Mouse (Mus musculus): ENCODE data around the gene Ccdc85c. TPM values are rescaled to one million over a fixed set of nuclear protein-coding genes. Genes with fewer than 3 reads are reported as not detected.

The Ccdc85c gene
- polyA plus RNA-seq, 1 experiment from 2014 or later: 8.3 TPM

GRCm38 (mm10) chr12:108315818-108316217, 40.6 kb upstream of the Ccdc85c start:
- Histone ChIP-seq H3K4me1 (ENCODE audit: insufficient read depth) (peaks cover 3% of the 10 kb centered on the region; the same call in 1 of the 2 replicates), H3K9ac (no peak overlapping the region), H3K4me3 (ENCODE audit: low read depth, low read length) (no peak overlapping the region), H3K27me3 (ENCODE audit: insufficient read depth, low read length) (peaks cover 50% of the 10 kb centered on the region), H3K9me3 (ENCODE audit: low read depth, low read length) (no peaks in the 10 kb centered on the region), H3K36me3 (ENCODE audit: insufficient read depth) (no peaks in the 10 kb centered on the region), H3K27ac (ENCODE audit: low read depth) (no peak overlapping the region), H3K4me2 (no peak overlapping the region)
- no peak for ATAC-seq (ENCODE audit: insufficient read depth)
- no peak for TF ChIP-seq CTCF (IDR thresholded peaks at IDR 0.05; ENCODE audit: low read depth)
- 43% methylated on average over 10 of the region's 10 CpGs for WGBS
- no peak for DNase-seq

DNA sequence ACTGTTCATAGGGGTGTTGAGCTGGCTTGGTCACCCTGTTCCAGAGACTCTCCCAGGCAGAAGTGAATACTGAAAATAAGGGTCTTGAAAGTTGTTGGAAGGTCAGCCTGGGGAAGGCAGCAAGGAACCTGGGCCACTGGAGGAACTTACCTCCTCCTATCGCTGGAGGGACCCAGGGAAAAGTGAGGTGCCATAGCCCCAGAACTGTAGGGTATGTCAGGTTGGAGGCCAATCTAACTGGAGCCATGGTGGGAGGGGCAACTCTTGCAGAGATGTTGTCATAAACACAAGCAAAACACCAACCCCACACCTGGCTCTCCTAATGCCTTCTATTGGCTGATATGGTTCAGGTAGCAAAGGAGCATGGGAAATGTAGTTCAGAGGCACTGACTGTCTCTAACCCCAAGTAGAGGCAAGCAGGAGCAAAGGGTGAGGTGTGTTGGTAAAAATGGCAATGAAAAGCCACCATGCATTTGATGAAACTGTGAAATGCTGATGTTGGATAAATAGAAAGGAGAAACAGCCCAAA, 38.1 kb upstream of the Ccdc85c start:
- WGBS: 75% methylated on average over 1 of the region's 1 CpGs
- H3K4me1 ChIP-seq (ENCODE audit: insufficient read depth): peaks cover 10% of the 10 kb centered on the region
- no peak overlapping the region for H3K4me3 ChIP-seq (ENCODE audit: low read depth, low read length)
- no peak for ATAC-seq (ENCODE audit: insufficient read depth)
- H3K9ac ChIP-seq: no peak overlapping the region
- peaks cover 29% of the 10 kb centered on the region for H3K27me3 ChIP-seq (ENCODE audit: insufficient read depth, low read length)
- TF ChIP-seq CTCF (IDR thresholded peaks at IDR 0.05; ENCODE audit: low read depth): no peak
- no peaks in the 10 kb centered on the region for H3K9me3 ChIP-seq (ENCODE audit: low read depth, low read length)
- no peak for DNase-seq
- no peak overlapping the region for H3K4me2 ChIP-seq
- no peak overlapping the region for H3K27ac ChIP-seq (ENCODE audit: low read depth)
- no peaks in the 10 kb centered on the region for H3K36me3 ChIP-seq (ENCODE audit: insufficient read depth)

GRCm38 (mm10) chr12:108312432-108312851, 37.2 kb upstream of the Ccdc85c start:
- no peak for TF ChIP-seq CTCF (IDR thresholded peaks at IDR 0.05; ENCODE audit: low read depth)
- Histone ChIP-seq H3K9ac (no peak overlapping the region), H3K4me3 (ENCODE audit: low read depth, low read length) (no peak overlapping the region), H3K27ac (ENCODE audit: low read depth) (no peak overlapping the region), H3K27me3 (ENCODE audit: insufficient read depth, low read length) (peaks cover 20% of the 10 kb centered on the region), H3K4me2 (no peak overlapping the region), H3K36me3 (ENCODE audit: insufficient read depth) (no peaks in the 10 kb centered on the region), H3K9me3 (ENCODE audit: low read depth, low read length) (no peaks in the 10 kb centered on the region), H3K4me1 (ENCODE audit: insufficient read depth) (peaks cover 11% of the 10 kb centered on the region)
- peak; percentile 28; the same call in 1 of the 2 replicates for ATAC-seq (ENCODE audit: insufficient read depth)
- 26% methylated on average over 6 of the region's 6 CpGs for WGBS
- DNase-seq: peak; percentile 69

- Histone ChIP-seq H3K36me3 (ENCODE audit: insufficient read depth) (no peaks in the 10 kb centered on the region), H3K4me2 (no peak overlapping the region), H3K4me1 (ENCODE audit: insufficient read depth) (peaks cover 11% of the 10 kb centered on the region), H3K27ac (ENCODE audit: low read depth) (no peak overlapping the region), H3K9ac (no peak overlapping the region), H3K4me3 (ENCODE audit: low read depth, low read length) (no peak overlapping the region), H3K9me3 (ENCODE audit: low read depth, low read length) (no peaks in the 10 kb centered on the region), H3K27me3 (ENCODE audit: insufficient read depth, low read length) (peaks cover 14% of the 10 kb centered on the region)
- TF ChIP-seq CTCF (IDR thresholded peaks at IDR 0.05; ENCODE audit: low read depth): no peak
- ATAC-seq (ENCODE audit: insufficient read depth) (no peak), DNase-seq (no peak)
- WGBS: 87% methylated on average over 27 of the region's 27 CpGs
Observed at GRCm38 (mm10) chr12:108311741-108312290, 36.6 kb upstream of the Ccdc85c start.

- Histone ChIP-seq H3K9me3 (ENCODE audit: low read depth, low read length) (no peaks in the 10 kb centered on the region), H3K27ac (ENCODE audit: low read depth) (no peak overlapping the region), H3K4me2 (no peak overlapping the region), H3K36me3 (ENCODE audit: insufficient read depth) (no peaks in the 10 kb centered on the region), H3K9ac (no peak overlapping the region), H3K4me3 (ENCODE audit: low read depth, low read length) (no peak overlapping the region), H3K4me1 (ENCODE audit: insufficient read depth) (peaks cover 14% of the 10 kb centered on the region), H3K27me3 (ENCODE audit: insufficient read depth, low read length) (peaks cover 12% of the 10 kb centered on the region)
- no peak for ATAC-seq (ENCODE audit: insufficient read depth)
- no peak for DNase-seq
- TF ChIP-seq CTCF (IDR thresholded peaks at IDR 0.05; ENCODE audit: low read depth): no peak
- 76% methylated on average over 7 of the region's 7 CpGs for WGBS
Observed at GRCm38 (mm10) chr12:108310456-108311027, 35.3 kb upstream of the Ccdc85c start.

- no peak for TF ChIP-seq CTCF (IDR thresholded peaks at IDR 0.05; ENCODE audit: low read depth)
- Histone ChIP-seq H3K4me3 (ENCODE audit: low read depth, low read length) (no peak overlapping the region), H3K27me3 (ENCODE audit: insufficient read depth, low read length) (peaks cover 16% of the 10 kb centered on the region), H3K36me3 (ENCODE audit: insufficient read depth) (no peaks in the 10 kb centered on the region), H3K9me3 (ENCODE audit: low read depth, low read length) (no peaks in the 10 kb centered on the region), H3K9ac (no peak overlapping the region), H3K27ac (ENCODE audit: low read depth) (no peak overlapping the region), H3K4me2 (no peak overlapping the region), H3K4me1 (ENCODE audit: insufficient read depth) (peaks cover 14% of the 10 kb centered on the region)
- DNase-seq (no peak), ATAC-seq (ENCODE audit: insufficient read depth) (no peak)
- 76% methylated on average over 4 of the region's 4 CpGs for WGBS
Observed at GRCm38 (mm10) chr12:108310041-108310440, 34.8 kb upstream of the Ccdc85c start.

- no peak for TF ChIP-seq CTCF (IDR thresholded peaks at IDR 0.05; ENCODE audit: low read depth)
- no peak overlapping the region for H3K4me3 ChIP-seq (ENCODE audit: low read depth, low read length)
- no peaks in the 10 kb centered on the region for H3K36me3 ChIP-seq (ENCODE audit: insufficient read depth)
- H3K27ac ChIP-seq (ENCODE audit: low read depth): no peak overlapping the region
- H3K4me1 ChIP-seq (ENCODE audit: insufficient read depth): peaks cover 14% of the 10 kb centered on the region
- 41% methylated on average over 8 of the region's 8 CpGs for WGBS
- no peak overlapping the region for H3K9ac ChIP-seq
- no peak overlapping the region for H3K4me2 ChIP-seq
- DNase-seq (no peak), ATAC-seq (ENCODE audit: insufficient read depth) (no peak)
- H3K27me3 ChIP-seq (ENCODE audit: insufficient read depth, low read length): peaks cover 22% of the 10 kb centered on the region
- no peaks in the 10 kb centered on the region for H3K9me3 ChIP-seq (ENCODE audit: low read depth, low read length)
Observed at GRCm38 (mm10) chr12:108309116-108309794, 34.0 kb upstream of the Ccdc85c start.
